Mouse (Mus musculus) CH12.LX (cell line): ENCODE measurements around the gene Pde1b. TPM values are rescaled to one million over a fixed set of nuclear protein-coding genes. Genes with fewer than 3 reads are reported as not detected.

Source experiments
- DNase-seq: peaks from one replicate; pipeline ENCODE4 v3.0.0-alpha.2; 2013; ENCODE audit errors: extremely low read depth
- H3K27ac ChIP-seq: 2 replicates; pipeline ENCODE4 v1.5.1; 2012; ENCODE audit warnings: low read depth, mild to moderate bottlenecking, control low read depth, moderate library complexity; ENCODE audit not compliant: insufficient read depth
- H3K27me3 ChIP-seq: replicated peaks from 2 replicates; pipeline ENCODE3; 2012; ENCODE audit warnings: inconsistent platforms
- H3K36me3 ChIP-seq, 2 experiments: replicated peaks in 1 of 2; 2 replicates each; pipeline versions ENCODE3 to v1.6.1; 2012; ENCODE audit warnings: inconsistent platforms in 1 of 2, low read length in 1 of 2, mild to moderate bottlenecking in 1 of 2, mixed read lengths in 1 of 2, moderate library complexity in 1 of 2; ENCODE audit not compliant: control insufficient read depth in 1 of 2, insufficient read depth in 1 of 2
- H3K4me1 ChIP-seq, 2 experiments: 2 replicates each; pipeline ENCODE4 v1.6.1; 2012; ENCODE audit warnings: inconsistent platforms in 1 of 2, moderate library complexity in 1 of 2; ENCODE audit not compliant: insufficient read depth in 2 of 2, control insufficient read depth in 1 of 2
- H3K4me2 ChIP-seq: 2 replicates; pipeline ENCODE4 v1.6.1; 2012; ENCODE audit warnings: low read depth, mild to moderate bottlenecking, control low read depth; ENCODE audit not compliant: poor library complexity, insufficient read depth, severe bottlenecking
- H3K4me3 ChIP-seq, 3 experiments: fragments of 150-350 bp in 1 of 3; sonication (generic) in 1 of 3; replicated peaks in 1 of 3; 2 replicates each; pipeline versions ENCODE3 to v1.5.1; 2011 to 2012; ENCODE audit warnings: low read depth in 2 of 3, low read length in 2 of 3, mild to moderate bottlenecking in 2 of 3, moderate library complexity in 2 of 3, control low read depth in 1 of 3, improper control_type of control experiment in 1 of 3, inconsistent platforms in 1 of 3, mixed read lengths in 1 of 3; ENCODE audit not compliant: poor library complexity in 1 of 3
- H3K79me2 ChIP-seq: replicated peaks from 2 replicates; pipeline ENCODE4 v1.6.1; 2012; ENCODE audit warnings: mild to moderate bottlenecking, moderate library complexity; ENCODE audit not compliant: control insufficient read depth, poor library complexity, insufficient read depth, severe bottlenecking; ENCODE audit errors: extremely low read depth
- H3K9ac ChIP-seq: 2 replicates; pipeline ENCODE4 v1.6.1; 2012; ENCODE audit warnings: low read depth, mild to moderate bottlenecking, control low read depth, moderate library complexity; ENCODE audit not compliant: insufficient read depth
- H3K9me3 ChIP-seq: replicated peaks from 2 replicates; pipeline ENCODE3; 2012; ENCODE audit warnings: low read length, inconsistent platforms, mixed read lengths
- CHD1 ChIP-seq: IDR thresholded peaks from 2 replicates; pipeline ENCODE4 v1.6.1; 2012; ENCODE audit warnings: low read depth, low read length, improper control_type of control experiment, inconsistent platforms
- CHD2 ChIP-seq: IDR thresholded peaks from 2 replicates; pipeline ENCODE4 v1.6.1; 2011; ENCODE audit warnings: low read length, improper control_type of control experiment
- CTCF ChIP-seq, 2 experiments: IDR thresholded peaks in 1 of 2; conservative IDR thresholded peaks in 1 of 2; 2 replicates each; pipeline ENCODE4 v1.5.1; 2011 to 2012; ENCODE audit warnings: low read depth in 2 of 2, low read length in 2 of 2, improper control_type of control experiment in 1 of 2, inconsistent platforms in 1 of 2, mild to moderate bottlenecking in 1 of 2, moderate library complexity in 1 of 2
- E2F4 ChIP-seq: IDR thresholded peaks from 2 replicates; pipeline ENCODE4 v1.6.1; 2011; ENCODE audit warnings: low read depth, low read length, improper control_type of control experiment; ENCODE audit not compliant: insufficient replicate concordance
- EP300 ChIP-seq: IDR thresholded peaks from 2 replicates; pipeline ENCODE4 v1.6.1; 2011; ENCODE audit warnings: low read length, improper control_type of control experiment
- HCFC1 ChIP-seq: IDR thresholded peaks from 2 replicates; pipeline ENCODE4 v1.6.1; 2012; ENCODE audit warnings: low read depth, mild to moderate bottlenecking, inconsistent platforms, low read length, improper control_type of control experiment
- IRF4 ChIP-seq: IDR thresholded peaks from 2 replicates; pipeline ENCODE4 v1.6.1; 2014; ENCODE audit warnings: low read depth, mild to moderate bottlenecking, inconsistent platforms, low read length, improper control_type of control experiment
- JUND ChIP-seq: conservative IDR thresholded peaks from 2 replicates; pipeline ENCODE4 v1.6.1; 2011; ENCODE audit warnings: low read depth, low read length, improper control_type of control experiment
- KAT2A ChIP-seq: IDR thresholded peaks from 2 replicates; pipeline ENCODE4 v1.6.1; 2012; ENCODE audit warnings: low read length, improper control_type of control experiment, inconsistent platforms; ENCODE audit not compliant: insufficient replicate concordance
- MAX ChIP-seq: IDR thresholded peaks from 2 replicates; pipeline ENCODE4 v1.6.1; 2011; ENCODE audit warnings: low read length, improper control_type of control experiment
- MEF2A ChIP-seq: IDR thresholded peaks from 2 replicates; pipeline ENCODE4 v1.6.1; 2014; ENCODE audit warnings: low read depth, mild to moderate bottlenecking, inconsistent platforms, low read length, improper control_type of control experiment, borderline replicate concordance
- MXI1 ChIP-seq: IDR thresholded peaks from 2 replicates; pipeline ENCODE4 v1.6.1; 2011; ENCODE audit warnings: mild to moderate bottlenecking, low read depth, low read length, improper control_type of control experiment
- NELFE ChIP-seq: IDR thresholded peaks from 2 replicates; pipeline ENCODE4 v1.6.1; 2011; ENCODE audit warnings: low read depth, low read length, improper control_type of control experiment
- POLR2A ChIP-seq: IDR thresholded peaks from 2 replicates; pipeline ENCODE4 v1.6.1; 2011; ENCODE audit warnings: low read depth, mild to moderate bottlenecking, improper control_type of control experiment, low read length
- POLR2AphosphoS2 ChIP-seq: IDR thresholded peaks from 2 replicates; pipeline ENCODE4 v1.6.1; 2011; ENCODE audit warnings: low read depth, low read length, improper control_type of control experiment
- RAD21 ChIP-seq: IDR thresholded peaks from 2 replicates; pipeline ENCODE4 v1.6.1; 2011; ENCODE audit warnings: low read depth, mild to moderate bottlenecking, low read length, improper control_type of control experiment, moderate library complexity
- UBTF ChIP-seq: IDR thresholded peaks from 2 replicates; pipeline ENCODE4 v1.6.1; 2012; ENCODE audit warnings: low read depth, mild to moderate bottlenecking, inconsistent platforms, low read length, improper control_type of control experiment, moderate library complexity
- USF2 ChIP-seq: conservative IDR thresholded peaks from 2 replicates; pipeline ENCODE4 v1.6.1; 2011; ENCODE audit warnings: low read depth, low read length, improper control_type of control experiment
- ZC3H11A ChIP-seq: IDR thresholded peaks from 2 replicates; pipeline ENCODE4 v1.6.1; 2012; ENCODE audit warnings: low read depth, mild to moderate bottlenecking, inconsistent platforms, low read length, improper control_type of control experiment
- dilution Hi-C: fragments of 300-500 bp; cut with MboI; formaldehyde crosslinking; loops from 2 replicates; pipeline ENCODE4 v1.14.3; 2020; ENCODE audit warnings: low sequenced_read_pairs; ENCODE audit not compliant: extremely low pct_unique_long_range_greater_than_20kb, extremely low pct_ligation_motif_present
- in situ Hi-C: fragments of 300-500 bp; cut with MboI; formaldehyde crosslinking; loops from 3 replicates; pipeline ENCODE4 v1.14.3; 2019; ENCODE audit warnings: low sequenced_read_pairs, low pct_ligation_motif_present, low pct_unique_long_range_greater_than_20kb, mixed read lengths
- polyA plus RNA-seq: library from polyadenylated mRNA; unstranded; fragments of >175 nt; gene quantifications from 2 replicates; pipeline ENCODE4 v1.2.1, GENCODE M21; 2012; ENCODE audit warnings: low read depth; ENCODE audit not compliant: insufficient read length
- total RNA-seq, 2 experiments: library from RNA; depleted of rRNA; stranded (reverse); fragments of 300-350 nt in 1 of 2; fragments of >200 nt in 1 of 2; gene quantifications; 2 replicates each; pipeline ENCODE4 v1.2.3; 2012 to 2014

Gene Pde1b
- total and polyA plus RNA-seq, 3 experiments, result 14.2 to 36.7 (median 15.0) TPM

GRCm38 (mm10) chr15:103509317-103509716 lies 6.5 kb downstream of the Pde1b start:
- H3K36me3 ChIP-seq, result peaks cover 39 to 92% of the 10 kb centered on the region in 2 experiments

DNA sequence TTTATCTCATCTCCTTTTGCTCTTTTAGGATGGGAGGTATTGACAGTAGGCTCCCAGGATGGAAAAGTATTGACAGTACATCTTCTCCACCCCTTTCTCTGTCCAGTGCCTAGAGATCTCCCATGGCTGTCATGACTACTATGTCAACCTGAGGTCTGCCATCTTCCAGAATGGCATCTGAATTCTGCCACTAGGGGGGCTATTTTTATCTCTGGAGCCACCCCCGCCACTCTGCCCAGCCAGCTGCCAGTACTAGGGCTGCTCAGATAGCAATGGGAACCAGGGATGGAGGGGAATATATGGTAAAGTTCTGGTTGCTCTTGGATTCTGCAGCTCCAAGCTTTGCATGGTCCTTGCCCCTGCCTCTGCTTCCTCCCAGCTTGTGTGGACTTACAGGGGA lies 8.8 kb downstream of the Pde1b start:
- H3K4me1 ChIP-seq, result peaks cover 18 to 32% of the 10 kb centered on the region in 2 experiments
- peaks cover 28 to 83% of the 10 kb centered on the region in 2 experiments for H3K36me3 ChIP-seq
- H3K27me3 ChIP-seq, result no peaks in the 10 kb centered on the region
- H3K9me3 ChIP-seq, result no peaks in the 10 kb centered on the region
- no peak overlapping the region for H3K4me3 ChIP-seq
- no peak overlapping the region for H3K9ac ChIP-seq
- TF ChIP-seq POLR2A (no peak), HCFC1 (no peak), IRF4 (no peak)
- dilution Hi-C loops, result no loop called here
- in situ Hi-C loops, result no loop called here
- H3K4me2 ChIP-seq, result no peak overlapping the region
- DNase-seq, result no peak
- no peak overlapping the region for H3K27ac ChIP-seq
- H3K79me2 ChIP-seq, result no peaks in the 10 kb centered on the region

More at GRCm38 (mm10) chr15:103509317-103509716, 6.5 kb downstream of the Pde1b start:
- Histone ChIP-seq H3K9ac (no peak overlapping the region), H3K9me3 (no peaks in the 10 kb centered on the region)
- TF ChIP-seq MAX, result no peak
- TF ChIP-seq POLR2AphosphoS2, result no peak
- TF ChIP-seq USF2, result no peak
- no peak for TF ChIP-seq NELFE
- TF ChIP-seq, all 38 proteins: peak for 0
- no peaks in the 10 kb centered on the region for H3K27me3 ChIP-seq
- no peak for DNase-seq
- in situ Hi-C loops, result no loop called here
- H3K4me2 ChIP-seq, result no peak overlapping the region
- no peaks in the 10 kb centered on the region for H3K79me2 ChIP-seq
- no peak overlapping the region for H3K27ac ChIP-seq
- dilution Hi-C loops, result no loop called here
- H3K4me1 ChIP-seq, result peaks cover 5 to 10% of the 10 kb centered on the region in 2 experiments; a peak in 3 of 4 replicates
- no peak overlapping the region for H3K4me3 ChIP-seq

- Histone ChIP-seq H3K79me2 (no peaks in the 10 kb centered on the region), H3K27ac (no peak overlapping the region), H3K27me3 (no peaks in the 10 kb centered on the region), H3K4me1 (peaks cover 20 to 50% of the 10 kb centered on the region in 2 experiments), H3K36me3 (peaks cover 15 to 78% of the 10 kb centered on the region in 2 experiments), H3K9ac (no peak overlapping the region), H3K9me3 (no peaks in the 10 kb centered on the region), H3K4me3 (no peak overlapping the region), H3K4me2 (no peak overlapping the region)
- TF ChIP-seq CHD2 (no peak), ZC3H11A (no peak), E2F4 (no peak), MXI1 (no peak), MEF2A (no peak), RAD21 (no peak), CTCF (conservative IDR thresholded peaks at IDR 0.05 in 1 of 2, IDR thresholded peaks at IDR 0.05 in 1 of 2; ENCODE audit: low read depth in 2 of 2, low read length in 2 of 2) (no peak), CHD1 (no peak), JUND (no peak), UBTF (no peak), USF2 (no peak), KAT2A (no peak), IRF4 (no peak), EP300 (no peak), HCFC1 (no peak)
- DNase-seq, result no peak
- in situ Hi-C loops, result no loop called here
- dilution Hi-C loops, result no loop called here
Observed at GRCm38 (mm10) chr15:103513621-103514031, 10.8 kb downstream of the Pde1b start.
